Mouse (Mus musculus) liver, embryonic 14.5 days (tissue): ENCODE data around the gene Ogfod1. TPM values are rescaled to one million over a fixed set of nuclear protein-coding genes. Genes with fewer than 3 reads are reported as not detected.
A peak's percentile ranks its signal among the peaks of the same experiment; 100 is the strongest.

Source experiments
- ATAC-seq: fragments of 200-750 bp; cut with Nextera tagmentation; 2 replicates; pipeline ENCODE4 v1.8.0; 2017; ENCODE audit warnings: moderate number of reproducible peaks, mild to moderate bottlenecking, moderate library complexity; ENCODE audit not compliant: insufficient read depth
- DNase-seq, 3 experiments: peaks; one replicate each; pipeline ENCODE4 v3.0.0-alpha.2; 2012 to 2013; ENCODE audit warnings: low read depth in 3 of 3, low spot score in 3 of 3
- H3K27ac ChIP-seq: fragments of 300-500 bp; sonication (generic); 2 replicates; pipeline ENCODE4 v1.5.1; 2014; ENCODE audit warnings: moderate library complexity, mild to moderate bottlenecking, control low read depth, inconsistent platforms
- H3K27me3 ChIP-seq: fragments of 300-500 bp; sonication (generic); 2 replicates; pipeline ENCODE4 v1.6.1; 2014; ENCODE audit warnings: mild to moderate bottlenecking, low read length, moderate library complexity; ENCODE audit not compliant: control insufficient read depth, insufficient read depth
- H3K36me3 ChIP-seq: fragments of 300-500 bp; sonication (generic); replicated peaks from 2 replicates; pipeline ENCODE4 v1.6.1; 2014; ENCODE audit warnings: low read depth; ENCODE audit not compliant: control insufficient read depth, insufficient read depth
- H3K4me1 ChIP-seq, 2 experiments: fragments of 200-500 bp in 1 of 2; fragments of 300-500 bp in 1 of 2; sonication (generic) in 1 of 2; replicated peaks; 2 replicates each; pipeline ENCODE4 v1.6.1; 2012 to 2014; ENCODE audit warnings: antibody characterized with exemption in 1 of 2, inconsistent platforms in 1 of 2, low read length in 1 of 2; ENCODE audit not compliant: control insufficient read depth in 2 of 2, insufficient read depth in 2 of 2
- H3K4me2 ChIP-seq: fragments of 300-500 bp; sonication (generic); 2 replicates; pipeline ENCODE4 v1.6.1; 2014; ENCODE audit warnings: low read depth, mild to moderate bottlenecking, control low read depth, moderate library complexity
- H3K4me3 ChIP-seq, 2 experiments: fragments of 200-500 bp in 1 of 2; fragments of 300-500 bp in 1 of 2; sonication (generic) in 1 of 2; 2 replicates each; pipeline ENCODE4 v1.5.1; 2012 to 2014; ENCODE audit warnings: low read depth in 2 of 2, low read length in 2 of 2, mild to moderate bottlenecking in 2 of 2, control low read depth in 1 of 2, inconsistent platforms in 1 of 2, moderate library complexity in 1 of 2; ENCODE audit not compliant: insufficient read depth in 1 of 2
- H3K9ac ChIP-seq: fragments of 300-500 bp; sonication (generic); replicated peaks from 2 replicates; pipeline ENCODE4 v1.6.1; 2014; ENCODE audit warnings: mild to moderate bottlenecking, control low read depth, moderate library complexity
- H3K9me3 ChIP-seq: fragments of 300-500 bp; sonication (generic); 2 replicates; pipeline ENCODE4 v1.6.1; 2016; ENCODE audit warnings: low read length, mixed read lengths; ENCODE audit not compliant: control insufficient read depth
- CTCF ChIP-seq: IDR thresholded peaks from 2 replicates; pipeline ENCODE4 v1.5.1; 2016; ENCODE audit warnings: antibody characterized with exemption, low read depth, control low read depth
- EP300 ChIP-seq: IDR thresholded peaks from 2 replicates; pipeline ENCODE4 v1.6.1; 2016; ENCODE audit warnings: antibody characterized with exemption, low read depth
- WGBS: fragments of 180-500 bp; shearing (Covaris S2); extraction: QIAGEN DNeasy Blood & Tissue Kit; methylation state at CpG from one replicate; pipeline ENCODE4 v1.1.7; 2014; ENCODE audit not compliant: insufficient replicate concordance; 5-methylcytosine and 5-hydroxymethylcytosine counted together
- polyA plus RNA-seq, 2 experiments: library from polyadenylated mRNA; depleted of rRNA in 1 of 2; stranded (reverse) in 1 of 2; unstranded in 1 of 2; fragments of >200 nt; fragmentation: Nextera tagmentation in 1 of 2; extraction: Ambion mirVana in 1 of 2; gene quantifications; 2 replicates each; pipeline versions ENCODE4 v1.2.1 to v1.2.3; 2012 to 2014

Gene Ogfod1
- polyA plus RNA-seq (2012; rRNA removed) (2.1 and 3.2 TPM in 2 replicates), polyA plus RNA-seq (2014; fragmentation: Nextera tagmentation; extraction: Ambion mirVana) (4.0 and 5.3 TPM in 2 replicates)

DNA sequence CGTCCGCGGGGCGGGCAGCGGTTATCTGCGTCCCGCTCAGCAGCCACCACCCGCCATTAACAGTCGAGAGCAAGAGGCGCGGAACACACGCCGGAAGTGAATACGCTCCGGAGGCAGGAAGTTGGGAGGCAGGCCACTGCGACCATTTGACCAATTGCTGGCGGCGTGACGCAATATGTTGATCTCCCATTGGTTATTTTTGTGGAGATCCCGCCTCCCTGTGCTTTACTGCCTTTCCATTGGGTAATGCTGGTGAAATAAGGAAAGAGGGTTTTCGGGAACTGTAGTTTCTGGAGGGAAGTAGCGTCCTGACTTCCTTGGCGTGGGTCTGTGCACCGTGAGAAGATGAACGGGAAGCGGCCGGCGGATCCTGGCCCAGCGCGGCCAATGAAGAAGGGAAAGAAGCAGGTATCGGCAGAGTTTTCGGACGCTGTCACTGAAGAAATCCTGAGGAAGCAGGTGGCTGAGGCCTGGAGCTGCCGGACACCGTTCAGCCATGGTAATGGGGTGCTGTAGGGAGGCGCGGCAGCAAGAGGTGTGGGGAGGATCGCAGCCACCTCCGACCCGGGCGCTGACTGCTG lies at the start of gene Ogfod1, which contains the start of gene Nudt21:
TSS of gene Ogfod1 (plus strand) at position 255 of the 581 bp plus-strand sequence.
TSS of gene Nudt21 (minus strand) at position 88 of the 581 bp plus-strand sequence.
- peak within 1 kb of the TSS; percentile 84 for H3K27ac ChIP-seq
- WGBS = under 1% methylated on average over 41 of the region's 41 CpGs
- DNase-seq (peak; percentile 99), ATAC-seq (peak; percentile 96)
- peaks cover 22 to 27% of the 10 kb centered on the region in 2 experiments for H3K4me1 ChIP-seq
- H3K9ac ChIP-seq = peak within 1 kb of the TSS; percentile 92
- no peaks in the 10 kb centered on the region for H3K9me3 ChIP-seq
- 0 out of 2 replicates have a peak, but pooled peaks cover 2% of the 10 kb centered on the region for H3K36me3 ChIP-seq
- peak within 1 kb of the TSS; percentile 93 for H3K4me3 ChIP-seq
- H3K27me3 ChIP-seq = no peaks in the 10 kb centered on the region
- TF ChIP-seq CTCF = no peak
- TF ChIP-seq EP300 = peak; percentile 25; the same call in 1 of the 2 replicates
- H3K4me2 ChIP-seq = peak within 1 kb of the TSS; percentile 95

DNA sequence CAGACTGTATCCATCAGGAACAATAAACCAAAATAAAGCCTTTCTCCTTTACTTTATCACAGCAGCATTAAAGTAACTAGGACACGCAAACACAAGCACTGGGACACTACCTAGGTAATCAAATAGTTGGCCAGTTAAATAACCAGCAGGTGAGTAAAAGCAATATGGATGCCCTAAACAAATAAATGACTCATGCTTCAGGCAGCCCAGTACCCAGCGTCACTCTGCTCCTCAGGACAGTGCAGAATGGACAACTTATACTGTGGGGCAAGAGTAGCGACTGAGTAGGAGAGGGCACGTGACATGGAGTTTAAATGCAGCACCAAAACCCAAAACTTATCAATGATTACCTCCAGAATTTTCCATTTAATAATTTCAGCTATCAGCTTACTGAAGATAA lies 47.3 kb upstream of the Ogfod1 start:
- no peak for ATAC-seq
- Histone ChIP-seq H3K27me3 (no peaks in the 10 kb centered on the region), H3K27ac (no peak overlapping the region), H3K4me3 (no peak overlapping the region), H3K9me3 (no peaks in the 10 kb centered on the region), H3K36me3 (peaks cover 38% of the 10 kb centered on the region), H3K4me1 (no peaks in the 10 kb centered on the region), H3K4me2 (no peak overlapping the region), H3K9ac (no peak overlapping the region)
- no peak for DNase-seq
- no peak for TF ChIP-seq EP300
- TF ChIP-seq CTCF = no peak
- 85% methylated on average over 4 of the region's 4 CpGs for WGBS

DNA sequence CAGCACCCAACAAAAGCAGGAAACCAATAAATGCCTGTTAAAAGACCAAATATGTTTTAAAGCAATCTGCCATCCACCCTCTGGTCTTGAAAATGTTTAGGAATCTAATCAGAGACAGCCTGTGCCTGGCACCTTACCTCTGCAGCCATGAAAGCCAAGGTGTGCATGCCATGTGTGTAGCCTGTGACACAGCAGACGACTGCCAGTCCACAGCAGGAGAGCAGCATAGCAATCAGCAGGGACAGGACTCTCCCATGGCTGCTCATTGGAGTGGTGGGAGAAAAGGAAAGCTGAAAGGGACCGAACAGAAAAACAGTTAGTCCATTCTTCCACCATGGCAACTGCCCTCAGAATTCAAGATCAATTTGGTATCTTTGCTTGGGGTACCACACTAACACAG lies 38.0 kb upstream of the Ogfod1 start:
- Histone ChIP-seq H3K4me2 (no peak overlapping the region), H3K9me3 (no peaks in the 10 kb centered on the region), H3K36me3 (peaks cover 50% of the 10 kb centered on the region), H3K4me3 (no peak overlapping the region), H3K27me3 (no peaks in the 10 kb centered on the region), H3K4me1 (no peaks in the 10 kb centered on the region), H3K27ac (no peak overlapping the region), H3K9ac (no peak overlapping the region)
- 88% methylated on average over 2 of the region's 2 CpGs for WGBS
- no peak for TF ChIP-seq EP300
- TF ChIP-seq CTCF = no peak
- DNase-seq = no peak
- no peak for ATAC-seq

DNA sequence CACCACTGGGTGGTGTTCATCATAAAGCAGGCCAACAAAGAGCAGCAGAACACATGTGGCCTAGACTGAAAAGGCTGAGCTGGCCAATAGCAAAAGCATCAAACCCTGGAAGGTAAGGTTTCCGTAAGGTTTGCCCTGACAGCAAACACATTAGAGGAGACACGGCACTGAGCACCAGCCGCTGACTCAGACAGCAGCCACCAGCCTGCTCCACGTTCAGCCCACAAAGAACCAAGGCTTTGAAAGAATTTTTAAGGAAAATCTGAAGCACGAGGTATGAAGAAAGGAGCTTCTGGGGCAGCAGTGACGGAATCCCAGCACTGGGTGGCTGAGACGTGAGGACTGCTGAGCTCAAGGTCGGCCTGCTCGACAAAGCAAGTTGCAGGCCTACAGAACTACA lies 32.9 kb upstream of the Ogfod1 start:
- Histone ChIP-seq H3K4me2 (no peak overlapping the region), H3K27ac (no peak overlapping the region), H3K27me3 (no peaks in the 10 kb centered on the region), H3K9ac (no peak overlapping the region), H3K4me1 (peaks cover 2 to 6% of the 10 kb centered on the region in 2 experiments), H3K9me3 (no peaks in the 10 kb centered on the region), H3K4me3 (no peak overlapping the region), H3K36me3 (peaks cover 42% of the 10 kb centered on the region)
- ATAC-seq = no peak
- DNase-seq = no peak
- WGBS = 81% methylated on average over 9 of the region's 9 CpGs
- TF ChIP-seq CTCF = no peak
- no peak for TF ChIP-seq EP300

DNA sequence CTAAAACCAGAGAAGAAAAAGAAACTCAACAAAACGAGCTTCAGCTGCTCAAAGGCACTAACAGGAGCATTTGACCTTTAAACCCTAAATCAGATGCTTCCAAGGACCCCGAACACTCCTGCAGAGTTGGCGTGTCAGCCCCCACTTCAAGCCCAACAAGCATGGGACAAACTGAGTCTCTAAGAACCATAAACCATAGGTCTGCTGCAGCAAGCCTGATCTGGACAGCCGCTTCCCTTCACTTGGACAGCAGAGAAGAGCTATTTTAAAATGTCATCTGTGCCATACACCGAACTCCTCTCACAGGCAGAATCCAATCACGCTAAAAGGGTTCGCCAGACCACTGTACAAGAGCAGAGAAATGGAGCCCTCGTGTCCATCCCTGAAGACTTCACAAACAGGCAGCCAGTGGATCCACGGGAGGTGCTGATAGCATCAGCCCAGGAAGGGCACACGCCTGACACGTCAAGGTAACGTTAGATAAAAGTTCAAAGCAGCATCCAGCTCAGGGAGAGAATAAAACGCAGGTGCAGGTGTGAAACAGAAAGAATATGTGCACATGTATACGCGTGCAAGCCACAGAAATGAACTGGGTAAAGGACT lies 27.7 kb upstream of the Ogfod1 start:
- no peak for ATAC-seq
- TF ChIP-seq EP300 (no peak), CTCF (no peak)
- no peaks in the 10 kb centered on the region for H3K27me3 ChIP-seq
- H3K27ac ChIP-seq = no peak overlapping the region
- peaks cover 26 to 31% of the 10 kb centered on the region in 2 experiments for H3K4me1 ChIP-seq
- peak overlapping the region; percentile 34 for H3K9ac ChIP-seq
- no peak overlapping the region; a peak in 1 of 4 replicates for H3K4me3 ChIP-seq
- H3K36me3 ChIP-seq = peaks cover 6% of the 10 kb centered on the region
- no peaks in the 10 kb centered on the region for H3K9me3 ChIP-seq
- DNase-seq = no peak
- 47% methylated on average over 15 of the region's 15 CpGs for WGBS
- peak overlapping the region; percentile 100 for H3K4me2 ChIP-seq
